Mouse (Mus musculus) stomach, postnatal 0 days (tissue): ENCODE results near the gene Gng5. TPM values are rescaled to one million over a fixed set of nuclear protein-coding genes. Genes with fewer than 3 reads are reported as not detected.

ENCODE experiments used
- ATAC-seq: fragments of 200-750 bp; cut with Nextera tagmentation; 2 replicates; pipeline ENCODE4 v1.8.0; 2017; ENCODE audit not compliant: low FRiP score, low TSS enrichment
- DNase-seq: peaks from one replicate; pipeline ENCODE4 v3.0.0-alpha.2; 2016; ENCODE audit warnings: low spot score
- H3K27ac ChIP-seq: fragments of 300-500 bp; sonication (generic); replicated peaks from 2 replicates; pipeline ENCODE4 v1.5.1; 2014; ENCODE audit warnings: mild to moderate bottlenecking, control low read depth
- H3K27me3 ChIP-seq: fragments of 300-500 bp; sonication (generic); 2 replicates; pipeline ENCODE4 v1.6.1; 2014; ENCODE audit warnings: low read length; ENCODE audit not compliant: control insufficient read depth, insufficient read depth
- H3K36me3 ChIP-seq: fragments of 300-500 bp; sonication (generic); 2 replicates; pipeline ENCODE4 v1.6.1; 2014; ENCODE audit warnings: low read length, mixed read lengths; ENCODE audit not compliant: control insufficient read depth, insufficient read depth
- H3K4me1 ChIP-seq: fragments of 300-500 bp; sonication (generic); replicated peaks from 2 replicates; pipeline ENCODE4 v1.6.1; 2014; ENCODE audit warnings: antibody characterized with exemption; ENCODE audit not compliant: control insufficient read depth, insufficient read depth
- H3K4me2 ChIP-seq: fragments of 300-500 bp; sonication (generic); replicated peaks from 2 replicates; pipeline ENCODE4 v1.6.1; 2014; ENCODE audit warnings: low read depth, mild to moderate bottlenecking, control low read depth, moderate library complexity
- H3K4me3 ChIP-seq: fragments of 300-500 bp; sonication (generic); 2 replicates; pipeline ENCODE4 v1.5.1; 2014; ENCODE audit warnings: low read depth, low read length, control low read depth
- H3K9ac ChIP-seq: fragments of 300-500 bp; sonication (generic); 2 replicates; pipeline ENCODE4 v1.6.1; 2014; ENCODE audit warnings: mild to moderate bottlenecking, low read length, control low read depth, mixed read lengths
- H3K9me3 ChIP-seq: fragments of 300-500 bp; sonication (generic); 2 replicates; pipeline ENCODE4 v1.6.1; 2016; ENCODE audit warnings: low read length; ENCODE audit not compliant: control insufficient read depth
- CTCF ChIP-seq: IDR thresholded peaks from 2 replicates; pipeline ENCODE4 v1.5.1; 2016; ENCODE audit warnings: antibody characterized with exemption, low read depth, mild to moderate bottlenecking, moderate library complexity
- EP300 ChIP-seq: optimal IDR thresholded peaks from 2 replicates; pipeline ENCODE3; 2016; ENCODE audit warnings: antibody characterized with exemption
- WGBS: fragments of 180-500 bp; shearing (Covaris S2); extraction: QIAGEN DNeasy Blood & Tissue Kit; methylation state at CpG from one replicate; pipeline ENCODE4 v1.1.7; 2014; 5-methylcytosine and 5-hydroxymethylcytosine counted together
- polyA plus RNA-seq: library from polyadenylated mRNA; unstranded; fragments of >200 nt; fragmentation: Nextera tagmentation; extraction: Ambion mirVana; gene quantifications from 2 replicates; pipeline ENCODE4 v1.2.1, GENCODE M21; 2015

Gene Gng5
- polyA plus RNA-seq, 1 experiment from 2014 or later = 1,141 TPM

- under 1% methylated on average over 54 of the region's 82 CpGs for WGBS
- H3K4me1 ChIP-seq = no peaks in the 10 kb centered on the region
- H3K27me3 ChIP-seq = no peaks in the 10 kb centered on the region
- peak; percentile 97 for ATAC-seq
- H3K27ac ChIP-seq = peak within 1 kb of the TSS; percentile 99
- TF ChIP-seq EP300 (no peak), CTCF (peak; percentile 19; the same call in 1 of the 2 replicates)
- H3K9ac ChIP-seq = peak within 1 kb of the TSS; percentile 86
- peaks cover 5% of the 10 kb centered on the region; the same call in 1 of the 2 replicates for H3K36me3 ChIP-seq
- no peaks in the 10 kb centered on the region for H3K9me3 ChIP-seq
- H3K4me3 ChIP-seq = peak within 1 kb of the TSS; percentile 85
- peak; percentile 87 for DNase-seq
- peak within 1 kb of the TSS; percentile 71 for H3K4me2 ChIP-seq
Observed at GRCm38 (mm10) chr3:146520798-146521651, 21.4 kb downstream of the Gng5 start, which contains the start of gene Rpf1. TSS of gene Rpf1 (minus strand) at chr3:146521429.

GRCm38 (mm10) chr3:146521652-146522020 lies 22.0 kb downstream of the Gng5 start:
- Histone ChIP-seq H3K4me2 (peak overlapping the region; percentile 71), H3K4me3 (peak overlapping the region; percentile 85), H3K27me3 (no peaks in the 10 kb centered on the region), H3K4me1 (no peaks in the 10 kb centered on the region), H3K36me3 (peaks cover 5% of the 10 kb centered on the region; the same call in 1 of the 2 replicates), H3K9ac (peak overlapping the region; percentile 86; the same call in 1 of the 2 replicates), H3K9me3 (no peaks in the 10 kb centered on the region), H3K27ac (peak overlapping the region; percentile 99)
- DNase-seq (no peak), ATAC-seq (no peak)
- WGBS = 13% methylated on average over 8 of the region's 8 CpGs
- TF ChIP-seq EP300 = no peak
- no peak for TF ChIP-seq CTCF

DNA sequence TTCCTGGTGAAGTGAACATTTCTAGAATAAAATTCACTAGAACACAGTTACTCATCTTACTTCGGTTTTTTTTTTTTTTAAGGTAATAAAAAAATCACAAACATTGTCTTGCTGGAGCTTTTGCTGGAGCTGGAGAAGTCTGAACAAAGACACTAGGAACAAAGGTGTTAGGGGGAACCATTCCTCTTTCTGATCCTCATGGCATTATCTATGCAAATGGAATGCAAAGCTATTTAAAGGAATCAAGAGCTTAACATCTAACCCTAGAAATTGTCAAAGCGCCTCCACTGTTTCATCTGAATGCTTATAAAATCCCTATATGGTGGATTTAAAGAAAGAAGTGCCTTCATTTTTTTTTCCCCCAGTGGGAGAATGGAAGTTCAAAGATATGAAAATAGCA lies 28.7 kb downstream of the Gng5 start:
- Histone ChIP-seq H3K4me2 (no peak overlapping the region), H3K4me3 (no peak overlapping the region), H3K27me3 (no peaks in the 10 kb centered on the region), H3K9ac (no peak overlapping the region), H3K36me3 (no peaks in the 10 kb centered on the region), H3K27ac (no peak overlapping the region), H3K9me3 (no peaks in the 10 kb centered on the region), H3K4me1 (no peaks in the 10 kb centered on the region)
- WGBS = 41% methylated on average over 2 of the region's 2 CpGs
- no peak for ATAC-seq
- DNase-seq = no peak
- TF ChIP-seq CTCF = no peak
- TF ChIP-seq EP300 = no peak

DNA sequence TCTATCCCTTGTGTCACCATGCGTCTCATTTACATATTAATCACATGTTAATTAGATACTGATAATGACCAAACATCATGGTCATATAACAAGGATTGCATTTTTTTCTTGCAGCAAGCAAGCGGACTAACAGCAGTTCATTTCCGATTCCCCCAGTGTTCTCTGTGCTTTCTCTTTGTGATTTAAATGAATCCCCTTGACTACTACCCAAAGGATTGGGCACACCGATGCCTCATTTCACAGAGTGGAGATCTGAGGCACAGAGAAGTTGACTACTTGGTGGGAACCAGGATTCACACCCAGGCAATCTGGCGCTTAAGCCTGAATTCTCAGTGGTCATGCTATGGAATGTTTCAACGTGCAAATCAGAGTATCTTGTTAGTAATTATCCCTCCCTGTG lies 35.4 kb downstream of the Gng5 start:
- DNase-seq = no peak
- Histone ChIP-seq H3K9ac (no peak overlapping the region), H3K27me3 (no peaks in the 10 kb centered on the region), H3K27ac (no peak overlapping the region), H3K4me3 (no peak overlapping the region), H3K4me1 (no peaks in the 10 kb centered on the region), H3K9me3 (no peaks in the 10 kb centered on the region), H3K36me3 (no peaks in the 10 kb centered on the region), H3K4me2 (no peak overlapping the region)
- ATAC-seq = no peak
- 63% methylated on average over 6 of the region's 6 CpGs for WGBS
- TF ChIP-seq EP300 = no peak
- no peak for TF ChIP-seq CTCF

DNA sequence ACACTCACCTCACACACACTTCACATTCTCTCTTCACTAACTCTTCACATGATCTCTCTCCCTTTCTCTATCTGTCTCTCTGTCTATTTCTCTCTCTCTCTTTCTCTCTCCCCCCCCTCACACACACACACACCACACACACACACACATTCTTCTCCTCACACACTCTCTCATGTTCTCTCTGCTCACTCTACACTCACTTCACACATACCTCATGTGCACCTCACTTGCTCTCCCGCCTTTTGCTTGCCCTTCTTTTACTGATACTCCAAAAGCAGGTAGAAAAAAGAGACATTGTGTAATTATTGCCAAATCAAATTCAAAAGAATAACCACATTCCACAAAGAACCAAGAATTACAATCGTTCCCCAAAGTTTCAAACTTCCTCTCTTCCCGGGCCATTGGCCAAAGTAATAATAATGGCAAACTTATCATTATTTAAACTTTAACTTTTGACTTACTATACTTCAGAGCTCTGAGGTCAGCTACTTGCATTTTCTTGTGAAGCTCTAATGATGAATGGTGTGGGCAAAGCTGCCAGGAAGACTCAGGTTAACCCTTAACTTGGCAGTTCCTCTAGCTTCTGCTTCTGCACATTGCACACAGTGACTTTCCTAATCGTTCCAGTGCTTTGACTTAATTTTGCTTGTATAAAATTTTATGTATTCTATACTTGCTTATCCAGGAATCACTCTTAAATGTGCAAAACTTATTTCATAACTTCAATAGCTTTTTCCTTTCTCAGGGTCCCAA lies 41.1 kb downstream of the Gng5 start:
- Histone ChIP-seq H3K9ac (no peak overlapping the region), H3K27ac (no peak overlapping the region), H3K9me3 (no peaks in the 10 kb centered on the region), H3K4me3 (no peak overlapping the region), H3K27me3 (no peaks in the 10 kb centered on the region), H3K4me2 (no peak overlapping the region), H3K4me1 (no peaks in the 10 kb centered on the region), H3K36me3 (no peaks in the 10 kb centered on the region)
- TF ChIP-seq CTCF (no peak), EP300 (no peak)
- ATAC-seq (no peak), DNase-seq (no peak)
- 32% methylated on average over 4 of the region's 4 CpGs for WGBS
